Mouse (Mus musculus) neural tube, postnatal 0 days (tissue): ENCODE results near the gene Ttc22. TPM values are rescaled to one million over a fixed set of nuclear protein-coding genes. Genes with fewer than 3 reads are reported as not detected.

Experiments
- polyA plus RNA-seq: library from polyadenylated mRNA; unstranded; fragments of >200 nt; fragmentation: Nextera tagmentation; extraction: Ambion mirVana; gene quantifications from 2 replicates; pipeline ENCODE4 v1.2.1, GENCODE M21; 2015

Gene Ttc22
- polyA plus RNA-seq: 1.0 and 1.5 TPM in 2 replicates

GRCm38 (mm10) chr4:106622030-106622493 is at the start of gene Ttc22:
Ttc22 (plus strand) TSS chr4:106622432.

GRCm38 (mm10) chr4:106617056-106617455 is 5.2 kb upstream of the Ttc22 start, which contains the start of gene Lexm:
Lexm (minus strand) TSS chr4:106617241.

GRCm38 (mm10) chr4:106650833-106651527 is 28.7 kb downstream of the Ttc22 start, which contains the start of gene Pars2:
Pars2 (plus strand) TSS chr4:106651069.

GRCm38 (mm10) chr4:106678442-106679118 is 56.3 kb downstream of the Ttc22 start, which contains the start of gene Ttc4:
Ttc4 (minus strand) TSS chr4:106678944.

Other genes starting within 250 kb of the Ttc22 start
- gene Pcsk9, start 158.1 kb upstream of the Ttc22 start, polyA plus RNA-seq: 1.5 TPM in 2 replicates
- not detected in 2 replicates for gene Bsnd, start 130.1 kb upstream of the Ttc22 start, polyA plus RNA-seq
- 10.4 and 10.7 TPM in 2 replicates for gene Dhcr24, start 61.4 kb upstream of the Ttc22 start, polyA plus RNA-seq
- not detected in 2 replicates for gene Lexm, start 5.2 kb upstream of the Ttc22 start, polyA plus RNA-seq
- 6.8 and 7.1 TPM in 2 replicates for gene Pars2, start 28.6 kb downstream of the Ttc22 start, polyA plus RNA-seq
- 84.3 and 104 TPM in 2 replicates for gene Ttc4, start 56.5 kb downstream of the Ttc22 start, polyA plus RNA-seq
- 0.43 and 0.52 TPM in 2 replicates for gene Mroh7, start 108.5 kb downstream of the Ttc22 start, polyA plus RNA-seq
- gene Fam151a, start 111.5 kb downstream of the Ttc22 start, polyA plus RNA-seq: 0.19 TPM in 1 of 2 replicates, not detected in the other
- 5.4 and 5.9 TPM in 2 replicates for gene Acot11, start 182.6 kb downstream of the Ttc22 start, polyA plus RNA-seq